Mouse (Mus musculus) subcutaneous adipose tissue, adult 2 months (tissue): ENCODE results near the gene Vps16. TPM values are rescaled to one million over a fixed set of nuclear protein-coding genes. Genes with fewer than 3 reads are reported as not detected.

Source experiments
- polyA plus RNA-seq: library from polyadenylated mRNA; depleted of rRNA; stranded (reverse); fragments of >200 nt; gene quantifications from 2 replicates; pipeline ENCODE4 v1.2.3, GENCODE M21; 2012; ENCODE audit warnings: low replicate concordance; rRNA removed

Vps16 gene
- 65.9 and 96.8 TPM in 2 replicates for polyA plus RNA-seq

GRCm38 (mm10) chr2:130424126-130424853, at the start of gene Vps16, which contains the start of gene Pced1a:
TSS of gene Vps16 (plus strand) at chr2:130424339.
TSS of gene Pced1a (minus strand) at chr2:130424701.

GRCm38 (mm10) chr2:130397186-130397985, 26.8 kb upstream of the Vps16 start, which contains the start of gene Cpxm1:
TSS of gene Cpxm1 (minus strand) at chr2:130397574.

GRCm38 (mm10) chr2:130404939-130405338, 19.2 kb upstream of the Vps16 start, which contains the start of the genes Gm28372 and 1700020A23Rik:
TSS of gene Gm28372 (plus strand) at chr2:130405239.
TSS of gene 1700020A23Rik (plus strand) at chr2:130405259.

GRCm38 (mm10) chr2:130406178-130406577, 18.0 kb upstream of the Vps16 start, which contains the start of gene Tmem239:
TSS of gene Tmem239 (plus strand) at chr2:130406478.

GRCm38 (mm10) chr2:130449794-130450433, 25.8 kb downstream of the Vps16 start, which contains the start of gene Ptpra:
TSS of gene Ptpra (plus strand) at chr2:130450278.

Other genes with a start within 250 kb of the Vps16 start
- 147 and 232 TPM in 2 replicates for gene Snrpb, start 244.9 kb upstream of the Vps16 start, polyA plus RNA-seq
- not detected in 2 replicates for gene Tmc2, start 229.1 kb upstream of the Vps16 start, polyA plus RNA-seq
- gene Nop56, start 149.9 kb upstream of the Vps16 start, polyA plus RNA-seq, result 25.8 and 133 TPM in 2 replicates
- 328 and 458 TPM in 2 replicates for gene Idh3b, start 139.8 kb upstream of the Vps16 start, polyA plus RNA-seq
- gene Ebf4, start 129.2 kb upstream of the Vps16 start, polyA plus RNA-seq, result 1.0 and 19.0 TPM in 2 replicates
- 44.3 and 58.4 TPM in 2 replicates for gene Cpxm1, start 26.8 kb upstream of the Vps16 start, polyA plus RNA-seq
- gene Gm28372, start 19.1 kb upstream of the Vps16 start, polyA plus RNA-seq, result not detected in 2 replicates
- not detected in 2 replicates for gene 1700020A23Rik, start 19.1 kb upstream of the Vps16 start, polyA plus RNA-seq
- not detected in 2 replicates for gene Tmem239, start 17.9 kb upstream of the Vps16 start, polyA plus RNA-seq
- gene Pced1a, start 362 bp downstream of the Vps16 start, polyA plus RNA-seq, result 28.9 and 48.9 TPM in 2 replicates
- 84.9 and 95.5 TPM in 2 replicates for gene Ptpra, start 25.9 kb downstream of the Vps16 start, polyA plus RNA-seq
- gene Mrps26, start 139.4 kb downstream of the Vps16 start, polyA plus RNA-seq, result 49.8 and 87.9 TPM in 2 replicates
- not detected in 2 replicates for gene Oxt, start 151.8 kb downstream of the Vps16 start, polyA plus RNA-seq
- not detected in 2 replicates for gene Avp, start 158.2 kb downstream of the Vps16 start, polyA plus RNA-seq
- gene Fastkd5, start 205.7 kb downstream of the Vps16 start, polyA plus RNA-seq, result 2.3 and 4.1 TPM in 2 replicates
- 7.5 and 9.7 TPM in 2 replicates for gene Ubox5, start 205.7 kb downstream of the Vps16 start, polyA plus RNA-seq
- 7.4 and 29.0 TPM in 2 replicates for gene Lzts3, start 218.5 kb downstream of the Vps16 start, polyA plus RNA-seq
- 71.0 and 76.8 TPM in 2 replicates for gene Ddrgk1, start 240.3 kb downstream of the Vps16 start, polyA plus RNA-seq
- gene Itpa, start 243.3 kb downstream of the Vps16 start, polyA plus RNA-seq, result 35.6 and 38.2 TPM in 2 replicates